Mouse (Mus musculus): ENCODE measurements around the gene Pih1d1.

DNA sequence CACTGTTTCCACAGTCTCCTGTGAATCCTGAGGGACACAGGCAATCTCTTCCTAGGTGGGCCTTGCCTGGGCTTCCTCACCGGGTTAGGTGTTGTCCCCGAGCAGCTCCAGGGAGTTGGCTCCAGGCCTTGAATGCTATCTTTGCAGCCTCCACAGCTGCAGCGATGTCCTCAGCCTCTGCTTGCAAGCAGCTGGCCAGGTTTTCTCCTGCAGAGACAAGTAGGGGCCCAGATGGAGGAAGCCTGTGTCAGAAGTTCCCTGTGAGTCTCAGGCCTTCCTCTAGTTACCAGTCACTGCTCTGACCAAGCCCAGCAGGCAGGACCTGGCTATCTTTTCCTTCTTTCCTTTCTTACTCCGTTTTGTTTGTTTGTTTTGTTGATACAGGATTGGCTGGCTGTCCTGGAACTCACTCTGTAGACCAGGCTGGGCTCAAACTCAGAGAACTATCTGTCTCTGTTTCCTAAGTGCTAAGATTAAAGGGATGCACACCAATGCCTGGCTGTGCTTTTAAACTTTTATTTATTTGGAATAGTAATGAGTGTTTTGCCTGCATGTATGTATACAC lies 5.5 kb upstream of the Pih1d1 start:
- no peak for TF ChIP-seq CTCF (IDR thresholded peaks at IDR 0.05)
- no peak for TF ChIP-seq POLR2A (IDR thresholded peaks at IDR 0.05; ENCODE audit: insufficient read depth, low read depth, low read length)

All from heart, adult 2 months (tissue).